Mouse (Mus musculus) embryonic facial prominence, embryonic 12.5 days (tissue): ENCODE measurements at regions not wholly inside any gene's neighbourhood (a gene's known extent, or its start where the extent isn't known, plus 50 kb on each side); places are given as distances from the start of the nearest gene placed in this dataset.

Experiments used
- ATAC-seq: fragments of 200-750 bp; cut with Nextera tagmentation; 2 replicates; pipeline ENCODE4 v1.8.0; 2017; ENCODE audit not compliant: insufficient number of reproducible peaks, insufficient read depth, low FRiP score, low TSS enrichment
- H3K27ac ChIP-seq: fragments of 300-500 bp; sonication (generic); 2 replicates; pipeline ENCODE4 v1.5.1; 2016; ENCODE audit warnings: mild to moderate bottlenecking
- H3K27me3 ChIP-seq: fragments of 300-500 bp; sonication (generic); 2 replicates; pipeline ENCODE4 v1.6.1; 2016; ENCODE audit warnings: mild to moderate bottlenecking, moderate library complexity
- H3K36me3 ChIP-seq: fragments of 300-500 bp; sonication (generic); 2 replicates; pipeline ENCODE4 v1.6.1; 2016; ENCODE audit warnings: mild to moderate bottlenecking
- H3K4me1 ChIP-seq: fragments of 300-500 bp; sonication (generic); 2 replicates; pipeline ENCODE4 v1.6.1; 2016
- H3K4me2 ChIP-seq: fragments of 300-500 bp; sonication (generic); replicated peaks from 2 replicates; pipeline ENCODE4 v1.6.1; 2016; ENCODE audit warnings: mild to moderate bottlenecking, moderate library complexity
- H3K4me3 ChIP-seq: fragments of 300-500 bp; sonication (generic); 2 replicates; pipeline ENCODE4 v1.5.1; 2016; ENCODE audit warnings: mild to moderate bottlenecking
- H3K9ac ChIP-seq: fragments of 300-500 bp; sonication (generic); 2 replicates; pipeline ENCODE4 v1.6.1; 2016; ENCODE audit warnings: mild to moderate bottlenecking, moderate library complexity
- H3K9me3 ChIP-seq: fragments of 300-500 bp; sonication (generic); 2 replicates; pipeline ENCODE4 v1.6.1; 2016; ENCODE audit warnings: mild to moderate bottlenecking, moderate library complexity
- WGBS: fragments of 180-500 bp; shearing (Covaris S2); methylation state at CpG from one replicate; pipeline ENCODE4 v1.1.7; 2016; 5-methylcytosine and 5-hydroxymethylcytosine counted together

GRCm38 (mm10) chr10:110586507-110586906, 130.5 kb upstream of the Nav3 start:
- peak overlapping the region; percentile 57; the same call in 1 of the 2 replicates for H3K27ac ChIP-seq
- WGBS: 62% methylated on average over 6 of the region's 6 CpGs
- no peaks in the 10 kb centered on the region for H3K27me3 ChIP-seq
- no peaks in the 10 kb centered on the region for H3K36me3 ChIP-seq
- no peak overlapping the region for H3K4me2 ChIP-seq
- no peaks in the 10 kb centered on the region for H3K9me3 ChIP-seq
- no peak overlapping the region for H3K4me3 ChIP-seq
- no peaks in the 10 kb centered on the region for H3K4me1 ChIP-seq
- ATAC-seq: no peak
- no peak overlapping the region for H3K9ac ChIP-seq

- H3K4me3 ChIP-seq: no peak overlapping the region
- peak overlapping the region; percentile 41; the same call in 1 of the 2 replicates for H3K27ac ChIP-seq
- H3K36me3 ChIP-seq: no peaks in the 10 kb centered on the region
- H3K27me3 ChIP-seq: no peaks in the 10 kb centered on the region
- WGBS: 56% methylated on average over 13 of the region's 13 CpGs
- no peaks in the 10 kb centered on the region for H3K4me1 ChIP-seq
- no peaks in the 10 kb centered on the region for H3K9me3 ChIP-seq
- H3K9ac ChIP-seq: no peak overlapping the region
- H3K4me2 ChIP-seq: no peak overlapping the region
- peak; percentile 65 for ATAC-seq
These were observed 131.5 kb upstream of the Nav3 start for GRCm38 (mm10) chr10:110587529-110587928.

GRCm38 (mm10) chr10:110600352-110600853, 144.4 kb upstream of the Nav3 start:
- no peak overlapping the region for H3K27ac ChIP-seq
- 81% methylated on average over 11 of the region's 11 CpGs for WGBS
- no peaks in the 10 kb centered on the region for H3K9me3 ChIP-seq
- H3K36me3 ChIP-seq: no peaks in the 10 kb centered on the region
- H3K4me2 ChIP-seq: no peak overlapping the region
- H3K4me1 ChIP-seq: no peaks in the 10 kb centered on the region
- no peak overlapping the region for H3K9ac ChIP-seq
- no peak for ATAC-seq
- H3K27me3 ChIP-seq: no peaks in the 10 kb centered on the region
- H3K4me3 ChIP-seq: no peak overlapping the region

- Histone ChIP-seq H3K9me3 (peaks cover 7% of the 10 kb centered on the region; the same call in 1 of the 2 replicates), H3K9ac (no peak overlapping the region), H3K27me3 (no peaks in the 10 kb centered on the region), H3K27ac (no peak overlapping the region), H3K4me2 (no peak overlapping the region), H3K4me3 (no peak overlapping the region), H3K36me3 (no peaks in the 10 kb centered on the region), H3K4me1 (no peaks in the 10 kb centered on the region)
- 88% methylated on average over 9 of the region's 9 CpGs for WGBS
- ATAC-seq: no peak
These were observed 134.9 kb upstream of the E2f7 start for GRCm38 (mm10) chr10:110610336-110610735.

- Histone ChIP-seq H3K36me3 (no peaks in the 10 kb centered on the region), H3K27ac (no peak overlapping the region), H3K27me3 (no peaks in the 10 kb centered on the region), H3K4me1 (no peaks in the 10 kb centered on the region), H3K9me3 (peaks cover 7% of the 10 kb centered on the region; the same call in 1 of the 2 replicates), H3K4me2 (no peak overlapping the region), H3K9ac (no peak overlapping the region), H3K4me3 (no peak overlapping the region)
- 29% methylated on average over 1 of the region's 1 CpGs for WGBS
- no peak for ATAC-seq
These were observed 128.2 kb upstream of the E2f7 start for GRCm38 (mm10) chr10:110617004-110617403.

- H3K4me2 ChIP-seq: no peak overlapping the region
- no peaks in the 10 kb centered on the region for H3K27me3 ChIP-seq
- no peaks in the 10 kb centered on the region for H3K9me3 ChIP-seq
- H3K36me3 ChIP-seq: no peaks in the 10 kb centered on the region
- ATAC-seq: no peak
- no peak overlapping the region for H3K27ac ChIP-seq
- no peak overlapping the region for H3K9ac ChIP-seq
- no peaks in the 10 kb centered on the region for H3K4me1 ChIP-seq
- 83% methylated on average over 7 of the region's 7 CpGs for WGBS
- H3K4me3 ChIP-seq: no peak overlapping the region
These were observed 126.0 kb upstream of the E2f7 start for GRCm38 (mm10) chr10:110619193-110619592.

- H3K4me1 ChIP-seq: no peaks in the 10 kb centered on the region
- ATAC-seq: no peak
- H3K4me3 ChIP-seq: no peak overlapping the region
- H3K4me2 ChIP-seq: no peak overlapping the region
- WGBS: 81% methylated on average over 3 of the region's 3 CpGs
- no peaks in the 10 kb centered on the region for H3K36me3 ChIP-seq
- H3K27me3 ChIP-seq: no peaks in the 10 kb centered on the region
- H3K9me3 ChIP-seq: no peaks in the 10 kb centered on the region
- no peak overlapping the region for H3K27ac ChIP-seq
- H3K9ac ChIP-seq: no peak overlapping the region
These were observed 119.6 kb upstream of the E2f7 start for GRCm38 (mm10) chr10:110625644-110626043.

GRCm38 (mm10) chr10:110640406-110640805, 104.8 kb upstream of the E2f7 start:
- Histone ChIP-seq H3K9ac (no peak overlapping the region), H3K4me1 (no peaks in the 10 kb centered on the region), H3K4me3 (no peak overlapping the region), H3K4me2 (no peak overlapping the region), H3K9me3 (no peaks in the 10 kb centered on the region), H3K27ac (no peak overlapping the region), H3K27me3 (no peaks in the 10 kb centered on the region), H3K36me3 (no peaks in the 10 kb centered on the region)
- no peak for ATAC-seq
- WGBS: 34% methylated on average over 10 of the region's 10 CpGs

- 0 out of 2 replicates have a peak, but pooled peaks have one; percentile 15 for ATAC-seq
- 0 out of 2 replicates have a peak overlapping the region, but pooled peaks have one; percentile 1 for H3K4me2 ChIP-seq
- no peaks in the 10 kb centered on the region for H3K36me3 ChIP-seq
- no peaks in the 10 kb centered on the region for H3K27me3 ChIP-seq
- H3K4me3 ChIP-seq: no peak overlapping the region
- H3K9me3 ChIP-seq: no peaks in the 10 kb centered on the region
- no peak overlapping the region for H3K9ac ChIP-seq
- WGBS: 62% methylated on average over 19 of the region's 19 CpGs
- no peak overlapping the region for H3K27ac ChIP-seq
- no peaks in the 10 kb centered on the region for H3K4me1 ChIP-seq
These were observed 103.1 kb upstream of the E2f7 start for GRCm38 (mm10) chr10:110642065-110642690.

- no peak for ATAC-seq
- H3K4me1 ChIP-seq: no peaks in the 10 kb centered on the region
- no peaks in the 10 kb centered on the region for H3K36me3 ChIP-seq
- no peaks in the 10 kb centered on the region for H3K9me3 ChIP-seq
- no peak overlapping the region for H3K27ac ChIP-seq
- no peaks in the 10 kb centered on the region for H3K27me3 ChIP-seq
- no peak overlapping the region for H3K4me2 ChIP-seq
- H3K4me3 ChIP-seq: no peak overlapping the region
- H3K9ac ChIP-seq: no peak overlapping the region
- 79% methylated on average over 7 of the region's 7 CpGs for WGBS
These were observed 97.6 kb upstream of the E2f7 start for GRCm38 (mm10) chr10:110647603-110648002.

- Histone ChIP-seq H3K4me3 (no peak overlapping the region), H3K36me3 (no peaks in the 10 kb centered on the region), H3K4me1 (no peaks in the 10 kb centered on the region), H3K27ac (no peak overlapping the region), H3K9me3 (no peaks in the 10 kb centered on the region), H3K4me2 (no peak overlapping the region), H3K9ac (no peak overlapping the region), H3K27me3 (no peaks in the 10 kb centered on the region)
- WGBS: 67% methylated on average over 6 of the region's 6 CpGs
- no peak for ATAC-seq
These were observed 95.1 kb upstream of the E2f7 start for GRCm38 (mm10) chr10:110650107-110650506.

- Histone ChIP-seq H3K36me3 (no peaks in the 10 kb centered on the region), H3K9ac (no peak overlapping the region), H3K4me2 (no peak overlapping the region), H3K4me1 (no peaks in the 10 kb centered on the region), H3K27ac (no peak overlapping the region), H3K9me3 (no peaks in the 10 kb centered on the region), H3K27me3 (no peaks in the 10 kb centered on the region), H3K4me3 (no peak overlapping the region)
- no peak for ATAC-seq
These were observed 94.4 kb upstream of the E2f7 start for GRCm38 (mm10) chr10:110650851-110651250.
